Mouse (Mus musculus): ENCODE measurements around the gene Olfr509. TPM values are rescaled to one million over a fixed set of nuclear protein-coding genes. Genes with fewer than 3 reads are reported as not detected.

Olfr509 gene
- not detected for polyA plus RNA-seq (2017; shearing (Covaris generic))

GRCm38 (mm10) chr7:108651806-108652205 is at the start of gene Olfr509:
Gene Olfr509 (minus strand): TSS chr7:108651906.

GRCm38 (mm10) chr7:108666118-108666517 is 14.4 kb upstream of the Olfr509 start, which contains the start of gene Olfr510:
Gene Olfr510 (plus strand): TSS chr7:108666418.

GRCm38 (mm10) chr7:108629694-108630093 is 22.0 kb downstream of the Olfr509 start, which contains the start of gene Olfr508:
Gene Olfr508 (plus strand): TSS chr7:108629994.

GRCm38 (mm10) chr7:108621514-108621913 is 30.2 kb downstream of the Olfr509 start, which contains the start of gene Olfr507:
Gene Olfr507 (plus strand): TSS chr7:108621814.

GRCm38 (mm10) chr7:108610487-108610886 is 41.2 kb downstream of the Olfr509 start, which contains the start of gene Olfr506:
Gene Olfr506 (plus strand): TSS chr7:108610787.

Other genes starting within 250 kb of the Olfr509 start
- gene Olfr497, start 231.5 kb downstream of the Olfr509 start, polyA plus RNA-seq (2017; shearing (Covaris generic)) = not detected
- not detected for gene Olfr498, start 186.6 kb downstream of the Olfr509 start, polyA plus RNA-seq (2017; shearing (Covaris generic))
- gene Olfr502, start 126.8 kb downstream of the Olfr509 start, polyA plus RNA-seq (2017; shearing (Covaris generic)) = not detected
- gene Olfr503, start 107.4 kb downstream of the Olfr509 start, polyA plus RNA-seq (2017; shearing (Covaris generic)) = not detected
- not detected for gene Olfr504, start 86.1 kb downstream of the Olfr509 start, polyA plus RNA-seq (2017; shearing (Covaris generic))
- not detected for gene Olfr506, start 41.1 kb downstream of the Olfr509 start, polyA plus RNA-seq (2017; shearing (Covaris generic))
- gene Olfr507, start 30.1 kb downstream of the Olfr509 start, polyA plus RNA-seq (2017; shearing (Covaris generic)) = not detected
- not detected for gene Olfr508, start 21.9 kb downstream of the Olfr509 start, polyA plus RNA-seq (2017; shearing (Covaris generic))
- gene Olfr510, start 14.5 kb upstream of the Olfr509 start, polyA plus RNA-seq (2017; shearing (Covaris generic)) = not detected
- not detected for gene Olfr512, start 61.4 kb upstream of the Olfr509 start, polyA plus RNA-seq (2017; shearing (Covaris generic))
- not detected for gene Olfr513, start 99.1 kb upstream of the Olfr509 start, polyA plus RNA-seq (2017; shearing (Covaris generic))
- gene Olfr514, start 174.1 kb upstream of the Olfr509 start, polyA plus RNA-seq (2017; shearing (Covaris generic)) = not detected
- gene Olfr516, start 198.6 kb upstream of the Olfr509 start, polyA plus RNA-seq (2017; shearing (Covaris generic)) = not detected
- gene Olfr517, start 220.5 kb upstream of the Olfr509 start, polyA plus RNA-seq (2017; shearing (Covaris generic)) = not detected
- not detected for gene Olfr518, start 233.1 kb upstream of the Olfr509 start, polyA plus RNA-seq (2017; shearing (Covaris generic))
- gene Olfr519, start 242.5 kb upstream of the Olfr509 start, polyA plus RNA-seq (2017; shearing (Covaris generic)) = not detected

Data from CD4-positive, CD25-positive, alpha-beta regulatory T cell, adult 9 weeks (primary cell).